Mouse (Mus musculus) liver, embryonic 12.5 days (tissue): ENCODE data around the gene Cyp2b23. TPM values are rescaled to one million over a fixed set of nuclear protein-coding genes. Genes with fewer than 3 reads are reported as not detected.
"Not testable (repeated sequence)": the region's sequence is repeated elsewhere in the genome, so short reads cannot be mapped to it uniquely, and the experiment has no call there.

Experiments
- ATAC-seq: fragments of 200-750 bp; cut with Nextera tagmentation; 2 replicates; pipeline ENCODE4 v1.8.0; 2017; ENCODE audit warnings: moderate number of reproducible peaks, mild to moderate bottlenecking, moderate library complexity
- H3K27ac ChIP-seq: fragments of 300-500 bp; sonication (generic); 2 replicates; pipeline ENCODE4 v1.5.1; 2016; ENCODE audit warnings: mild to moderate bottlenecking
- H3K27me3 ChIP-seq: fragments of 300-500 bp; sonication (generic); replicated peaks from 2 replicates; pipeline ENCODE4 v1.6.1; 2016; ENCODE audit warnings: mild to moderate bottlenecking, moderate library complexity
- H3K36me3 ChIP-seq: fragments of 300-500 bp; sonication (generic); 2 replicates; pipeline ENCODE4 v1.6.1; 2016; ENCODE audit warnings: mild to moderate bottlenecking, moderate library complexity
- H3K4me1 ChIP-seq: fragments of 300-500 bp; sonication (generic); 2 replicates; pipeline ENCODE4 v1.6.1; 2016
- H3K4me2 ChIP-seq: fragments of 300-500 bp; sonication (generic); 2 replicates; pipeline ENCODE4 v1.6.1; 2016; ENCODE audit warnings: mild to moderate bottlenecking, moderate library complexity
- H3K4me3 ChIP-seq: fragments of 300-500 bp; sonication (generic); 2 replicates; pipeline ENCODE4 v1.5.1; 2016; ENCODE audit warnings: mild to moderate bottlenecking, moderate library complexity
- H3K9ac ChIP-seq: fragments of 300-500 bp; sonication (generic); 2 replicates; pipeline ENCODE4 v1.6.1; 2016; ENCODE audit warnings: mild to moderate bottlenecking, moderate library complexity
- H3K9me3 ChIP-seq: fragments of 300-500 bp; sonication (generic); replicated peaks from 2 replicates; pipeline ENCODE4 v1.6.1; 2016; ENCODE audit warnings: mild to moderate bottlenecking, moderate library complexity
- WGBS: fragments of 180-500 bp; shearing (Covaris S2); methylation state at CpG from one replicate; pipeline ENCODE4 v1.1.7; 2016; ENCODE audit not compliant: insufficient replicate concordance; 5-methylcytosine and 5-hydroxymethylcytosine counted together
- polyA plus RNA-seq: library from polyadenylated mRNA; unstranded; fragments of >200 nt; fragmentation: Nextera tagmentation; extraction: Ambion mirVana; gene quantifications from 2 replicates; pipeline ENCODE4 v1.2.1, GENCODE M21; 2016

Gene Cyp2b23
- polyA plus RNA-seq: not detected in 2 replicates

GRCm38 (mm10) chr7:26686337-26686736 is at the start of gene Cyp2b23:
Cyp2b23 (minus strand) TSS chr7:26686437.
- WGBS: 62% methylated on average over 4 of the region's 4 CpGs

GRCm38 (mm10) chr7:26711061-26711460 is 24.8 kb upstream of the Cyp2b23 start:
- no peaks in the 10 kb centered on the region for H3K4me1 ChIP-seq
- H3K36me3 ChIP-seq: no peaks in the 10 kb centered on the region
- no peaks in the 10 kb centered on the region for H3K27me3 ChIP-seq
- 62% methylated on average over 11 of the region's 11 CpGs for WGBS
- H3K4me3 ChIP-seq: no peak overlapping the region
- H3K9ac ChIP-seq: no peak overlapping the region
- no peak for ATAC-seq
- no peaks in the 10 kb centered on the region for H3K9me3 ChIP-seq
- no peak overlapping the region for H3K4me2 ChIP-seq
- no peak overlapping the region for H3K27ac ChIP-seq

More at GRCm38 (mm10) chr7:26686337-26686736, at the start of gene Cyp2b23:
- Histone ChIP-seq H3K27ac (no peak within 1 kb of the TSS), H3K27me3 (no peaks in the 10 kb centered on the region), H3K36me3 (no peaks in the 10 kb centered on the region), H3K4me3 (no peak within 1 kb of the TSS), H3K4me2 (no peak within 1 kb of the TSS), H3K4me1 (no peaks in the 10 kb centered on the region), H3K9me3 (no peaks in the 10 kb centered on the region), H3K9ac (no peak within 1 kb of the TSS)
- no peak for ATAC-seq

- Histone ChIP-seq H3K9me3 (no peaks in the 10 kb centered on the region), H3K4me3 (no peak overlapping the region), H3K36me3 (no peaks in the 10 kb centered on the region), H3K4me1 (no peaks in the 10 kb centered on the region), H3K27ac (no peak overlapping the region), H3K4me2 (no peak overlapping the region), H3K9ac (no peak overlapping the region), H3K27me3 (no peaks in the 10 kb centered on the region)
- no peak for ATAC-seq
- WGBS: 47% methylated on average over 11 of the region's 11 CpGs
Observed at GRCm38 (mm10) chr7:26707061-26707460, 20.8 kb upstream of the Cyp2b23 start.

GRCm38 (mm10) chr7:26706191-26706590 is 20.0 kb upstream of the Cyp2b23 start:
- H3K4me2 ChIP-seq, H3K27ac ChIP-seq, H3K9ac ChIP-seq, H3K36me3 ChIP-seq, H3K27me3 ChIP-seq, H3K9me3 ChIP-seq, ATAC-seq, H3K4me1 ChIP-seq, H3K4me3 ChIP-seq: not testable (repeated sequence)
- WGBS: 42% methylated on average over 6 of the region's 6 CpGs

- Histone ChIP-seq H3K4me1 (no peaks in the 10 kb centered on the region), H3K9ac (no peak overlapping the region), H3K36me3 (no peaks in the 10 kb centered on the region), H3K9me3 (no peaks in the 10 kb centered on the region), H3K27ac (no peak overlapping the region), H3K4me3 (no peak overlapping the region), H3K4me2 (no peak overlapping the region), H3K27me3 (no peaks in the 10 kb centered on the region)
- 55% methylated on average over 4 of the region's 4 CpGs for WGBS
- no peak for ATAC-seq
Observed at GRCm38 (mm10) chr7:26700151-26700550, 13.9 kb upstream of the Cyp2b23 start.

GRCm38 (mm10) chr7:26685713-26686112 is 524 bp downstream of the Cyp2b23 start:
- 62% methylated on average over 2 of the region's 2 CpGs for WGBS
- ATAC-seq: no peak

GRCm38 (mm10) chr7:26667466-26667865 is 18.8 kb downstream of the Cyp2b23 start:
- ATAC-seq: not testable (repeated sequence)
- 16% methylated on average over 2 of the region's 2 CpGs for WGBS

More at GRCm38 (mm10) chr7:26685713-26686112, 524 bp downstream of the Cyp2b23 start:
- Histone ChIP-seq H3K27ac (no peak overlapping the region), H3K9ac (no peak overlapping the region), H3K27me3 (no peaks in the 10 kb centered on the region), H3K36me3 (no peaks in the 10 kb centered on the region), H3K4me3 (no peak overlapping the region), H3K4me1 (no peaks in the 10 kb centered on the region), H3K9me3 (no peaks in the 10 kb centered on the region), H3K4me2 (no peak overlapping the region)

GRCm38 (mm10) chr7:26666011-26666410 is 20.2 kb downstream of the Cyp2b23 start:
- no peak overlapping the region for H3K4me3 ChIP-seq
- H3K9ac ChIP-seq: no peak overlapping the region
- H3K36me3 ChIP-seq: no peaks in the 10 kb centered on the region
- no peaks in the 10 kb centered on the region for H3K4me1 ChIP-seq
- H3K27ac ChIP-seq: no peak overlapping the region
- H3K27me3 ChIP-seq: no peaks in the 10 kb centered on the region
- no peak for ATAC-seq
- H3K9me3 ChIP-seq: no peaks in the 10 kb centered on the region; the same call in 1 of the 2 replicates
- 61% methylated on average over 5 of the region's 5 CpGs for WGBS
- H3K4me2 ChIP-seq: no peak overlapping the region

More at GRCm38 (mm10) chr7:26667466-26667865, 18.8 kb downstream of the Cyp2b23 start:
- H3K9me3 ChIP-seq, H3K4me1 ChIP-seq, H3K36me3 ChIP-seq, H3K27ac ChIP-seq, H3K27me3 ChIP-seq, H3K4me2 ChIP-seq, H3K4me3 ChIP-seq, H3K9ac ChIP-seq: not testable (repeated sequence)

- 56% methylated on average over 1 of the region's 1 CpGs for WGBS
- H3K9ac ChIP-seq, H3K27me3 ChIP-seq, H3K4me3 ChIP-seq, H3K4me1 ChIP-seq, H3K36me3 ChIP-seq, H3K27ac ChIP-seq, H3K4me2 ChIP-seq, H3K9me3 ChIP-seq, ATAC-seq: not testable (repeated sequence)
Observed at GRCm38 (mm10) chr7:26618364-26618763, 67.9 kb downstream of the Cyp2b23 start, which contains the start of gene Vmn1r185. Vmn1r185 (minus strand) TSS chr7:26618464.

Other genes with a start within 250 kb of the Cyp2b23 start
- gene Nlrp9a, start 151.4 kb downstream of the Cyp2b23 start, polyA plus RNA-seq: not detected in 2 replicates
- not detected in 2 replicates for gene Vmn1r185, start 68.0 kb downstream of the Cyp2b23 start, polyA plus RNA-seq
- not detected in 2 replicates for gene Cyp2b19, start 70.7 kb upstream of the Cyp2b23 start, polyA plus RNA-seq
- not detected in 2 replicates for gene Cyp2g1, start 122.5 kb upstream of the Cyp2b23 start, polyA plus RNA-seq
- not detected in 2 replicates for gene Cyp2a5, start 148.9 kb upstream of the Cyp2b23 start, polyA plus RNA-seq